Mouse (Mus musculus): ENCODE data around the gene Adora2b. TPM values are rescaled to one million over a fixed set of nuclear protein-coding genes. Genes with fewer than 3 reads are reported as not detected.

Gene Adora2b
- polyA plus RNA-seq (2014; fragmentation: Nextera tagmentation; extraction: Ambion mirVana), result 0.64 and 0.99 TPM in 2 replicates

DNA sequence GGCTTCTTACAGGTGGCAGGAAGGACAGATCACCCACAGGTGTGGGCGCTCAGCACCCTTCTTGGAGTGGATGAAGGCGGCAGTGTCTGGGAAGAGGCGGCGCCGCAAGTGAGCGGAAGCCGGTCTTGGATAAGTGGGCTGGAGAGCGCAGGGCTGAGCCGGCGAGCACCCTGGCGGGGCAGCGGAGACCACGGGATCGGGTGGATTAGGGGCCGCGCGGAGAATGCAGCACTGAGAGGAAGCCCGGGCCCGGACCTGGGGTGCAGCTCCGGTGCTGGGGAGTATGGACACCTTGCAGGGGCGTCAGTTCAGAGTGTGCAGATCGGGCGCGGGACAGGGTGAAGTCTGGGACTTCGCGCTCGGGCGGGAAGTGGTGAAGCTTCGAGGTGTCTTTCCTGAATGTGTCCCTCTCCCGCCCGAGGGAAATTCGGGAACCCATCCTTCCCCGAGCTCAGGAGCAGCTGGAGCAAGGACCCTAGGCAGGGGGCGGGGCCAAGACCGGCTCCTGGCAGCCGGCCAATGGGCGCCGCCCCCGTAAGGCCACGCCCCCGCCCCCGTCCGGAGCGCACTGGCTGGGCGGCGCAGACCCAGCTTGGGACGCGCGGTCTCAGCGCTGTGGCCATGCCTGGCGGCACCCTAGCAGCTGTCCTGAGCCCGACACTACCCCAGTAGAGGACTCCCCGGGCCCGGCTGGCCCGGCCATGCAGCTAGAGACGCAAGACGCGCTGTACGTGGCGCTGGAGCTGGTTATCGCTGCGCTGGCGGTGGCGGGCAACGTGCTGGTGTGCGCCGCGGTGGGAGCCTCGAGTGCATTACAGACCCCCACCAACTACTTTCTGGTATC is at the start of gene Adora2b:
Gene Adora2b (plus strand): TSS at position 584 of the 844 bp plus-strand sequence.
- Histone ChIP-seq H3K36me3 (ENCODE audit: control insufficient read depth, insufficient read depth, low read length) (no peaks in the 10 kb centered on the region), H3K4me2 (peak within 1 kb of the TSS; percentile 100), H3K27me3 (replicated peaks; ENCODE audit: control insufficient read depth, insufficient read depth, low read length) (peaks cover 29% of the 10 kb centered on the region), H3K27ac (ENCODE audit: low read depth, low read length) (no peak within 1 kb of the TSS), H3K4me1 (replicated peaks; ENCODE audit: control insufficient read depth, insufficient read depth, low read length) (peaks cover 6% of the 10 kb centered on the region; the same call in 1 of the 2 replicates), H3K9me3 (ENCODE audit: control insufficient read depth, low read length) (no peaks in the 10 kb centered on the region), H3K4me3 (ENCODE audit: low read depth, low read length) (peak within 1 kb of the TSS; percentile 71), H3K9ac (ENCODE audit: low read depth, low read length) (peak within 1 kb of the TSS; percentile 52)
- WGBS, result under 1% methylated on average over 69 of the region's 69 CpGs
- ATAC-seq (replicated peaks; ENCODE audit: low FRiP score), result peak; percentile 90
- DNase-seq (ENCODE audit: low spot score), result peak; percentile 82

DNA sequence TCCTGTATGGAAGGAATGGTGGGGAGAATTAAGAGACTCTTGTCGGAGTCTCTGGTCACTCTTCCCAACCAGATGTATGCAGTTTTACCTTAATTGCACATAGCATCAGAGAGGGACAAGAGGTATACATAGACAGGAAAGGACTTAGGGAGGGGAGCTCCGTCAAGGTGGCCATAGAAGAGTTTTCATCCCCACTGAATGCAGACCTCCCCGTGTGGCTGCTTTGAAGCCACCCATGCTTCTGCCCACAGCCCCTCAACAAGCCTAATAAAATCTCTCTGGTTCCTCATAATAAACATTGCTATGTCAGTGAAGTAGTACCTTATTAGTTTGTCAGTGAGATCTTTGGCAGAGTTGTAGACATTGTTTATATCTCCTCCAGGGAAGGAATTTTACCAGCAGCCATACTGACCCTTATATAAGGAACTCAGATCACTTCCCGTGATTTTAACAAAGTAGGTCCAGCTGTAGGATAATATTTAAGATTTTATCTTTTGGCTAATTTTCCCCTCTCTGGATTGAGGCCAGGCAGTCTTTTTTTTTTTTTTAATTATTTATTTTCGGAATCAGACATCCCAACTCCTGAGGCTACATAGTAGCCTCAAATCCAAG is 47.8 kb upstream of the Adora2b start:
- Histone ChIP-seq H3K4me3 (ENCODE audit: low read depth, low read length) (no peak overlapping the region), H3K27me3 (replicated peaks; ENCODE audit: control insufficient read depth, insufficient read depth, low read length) (no peaks in the 10 kb centered on the region), H3K27ac (ENCODE audit: low read depth, low read length) (no peak overlapping the region), H3K4me1 (replicated peaks; ENCODE audit: control insufficient read depth, insufficient read depth, low read length) (no peaks in the 10 kb centered on the region), H3K36me3 (ENCODE audit: control insufficient read depth, insufficient read depth, low read length) (no peaks in the 10 kb centered on the region), H3K4me2 (no peak overlapping the region), H3K9ac (ENCODE audit: low read depth, low read length) (no peak overlapping the region), H3K9me3 (ENCODE audit: control insufficient read depth, low read length) (no peaks in the 10 kb centered on the region)
- WGBS, result 71% methylated on average over 5 of the region's 5 CpGs
- ATAC-seq (replicated peaks; ENCODE audit: low FRiP score) (no peak), DNase-seq (ENCODE audit: low spot score) (no peak)

DNA sequence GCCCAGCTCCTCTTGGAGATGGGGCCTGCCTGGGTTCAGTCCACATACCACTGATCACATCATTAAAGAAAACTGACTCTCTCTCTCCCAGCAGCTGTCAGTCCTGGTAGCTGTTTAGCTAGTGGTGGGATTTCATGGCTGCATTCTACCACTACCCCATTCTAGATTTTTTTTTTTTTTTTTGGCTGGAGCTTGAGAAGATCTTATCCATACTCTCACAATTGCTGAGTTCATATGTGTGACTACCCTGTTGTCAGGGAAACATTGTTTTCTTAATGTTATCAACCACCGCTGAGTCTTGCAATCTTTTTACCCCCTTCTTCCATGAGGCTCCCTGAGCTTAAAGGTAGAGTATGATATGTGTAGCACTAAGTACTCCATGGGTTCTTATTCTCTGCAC is 46.1 kb upstream of the Adora2b start:
- ATAC-seq (replicated peaks; ENCODE audit: low FRiP score) (no peak), DNase-seq (ENCODE audit: low spot score) (no peak)
- Histone ChIP-seq H3K27ac (ENCODE audit: low read depth, low read length) (no peak overlapping the region), H3K27me3 (replicated peaks; ENCODE audit: control insufficient read depth, insufficient read depth, low read length) (no peaks in the 10 kb centered on the region), H3K9me3 (ENCODE audit: control insufficient read depth, low read length) (no peaks in the 10 kb centered on the region), H3K9ac (ENCODE audit: low read depth, low read length) (no peak overlapping the region), H3K4me3 (ENCODE audit: low read depth, low read length) (no peak overlapping the region), H3K4me1 (replicated peaks; ENCODE audit: control insufficient read depth, insufficient read depth, low read length) (no peaks in the 10 kb centered on the region), H3K36me3 (ENCODE audit: control insufficient read depth, insufficient read depth, low read length) (no peaks in the 10 kb centered on the region), H3K4me2 (no peak overlapping the region)
- WGBS, result 79% methylated on average over 1 of the region's 1 CpGs

DNA sequence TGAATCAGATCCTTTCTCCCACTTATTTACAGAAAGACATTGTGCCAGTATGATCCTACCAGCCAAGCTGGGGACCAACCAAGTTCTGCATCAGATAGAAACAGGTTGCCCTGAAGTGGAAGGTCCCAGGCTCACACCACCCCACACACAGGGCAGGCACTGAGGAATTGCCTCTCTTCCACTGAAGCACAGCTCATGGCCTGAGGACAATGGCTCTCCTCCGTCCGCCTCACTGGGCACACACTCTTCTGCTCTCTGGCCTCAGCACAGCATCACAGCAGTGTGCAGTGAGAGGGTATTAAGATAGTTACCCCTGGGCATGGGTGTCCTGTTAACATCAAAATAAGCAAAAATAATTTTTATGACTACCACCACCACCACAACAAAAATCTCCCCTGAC is 39.7 kb upstream of the Adora2b start:
- H3K9ac ChIP-seq (ENCODE audit: low read depth, low read length), result no peak overlapping the region
- no peaks in the 10 kb centered on the region for H3K4me1 ChIP-seq (replicated peaks; ENCODE audit: control insufficient read depth, insufficient read depth, low read length)
- H3K36me3 ChIP-seq (ENCODE audit: control insufficient read depth, insufficient read depth, low read length), result no peaks in the 10 kb centered on the region
- no peak overlapping the region for H3K4me2 ChIP-seq
- 98% methylated on average over 2 of the region's 2 CpGs for WGBS
- DNase-seq (ENCODE audit: low spot score) (no peak), ATAC-seq (replicated peaks; ENCODE audit: low FRiP score) (no peak)
- no peak overlapping the region for H3K27ac ChIP-seq (ENCODE audit: low read depth, low read length)
- H3K9me3 ChIP-seq (ENCODE audit: control insufficient read depth, low read length), result no peaks in the 10 kb centered on the region
- no peak overlapping the region for H3K4me3 ChIP-seq (ENCODE audit: low read depth, low read length)
- H3K27me3 ChIP-seq (replicated peaks; ENCODE audit: control insufficient read depth, insufficient read depth, low read length), result no peaks in the 10 kb centered on the region

DNA sequence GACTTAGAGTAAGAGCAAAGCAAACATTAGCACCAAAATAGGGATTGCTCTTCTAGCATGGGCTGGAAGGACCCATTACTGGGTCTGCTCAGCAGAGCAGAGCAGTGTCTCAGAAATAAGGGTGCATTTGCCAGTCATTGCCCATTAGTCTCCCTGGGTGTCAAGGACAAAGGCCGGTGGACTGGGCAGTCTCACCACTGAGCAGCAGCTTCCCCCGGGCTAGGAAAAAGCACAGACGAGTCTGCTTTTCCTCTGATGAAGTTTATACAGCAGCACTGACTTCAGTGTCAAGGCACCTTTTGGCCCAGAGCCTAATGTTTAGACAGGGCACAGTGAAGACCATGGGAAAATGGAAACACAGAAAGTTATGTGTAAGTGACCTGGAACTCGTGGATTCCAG is 38.9 kb upstream of the Adora2b start:
- H3K4me3 ChIP-seq (ENCODE audit: low read depth, low read length), result no peak overlapping the region
- ATAC-seq (replicated peaks; ENCODE audit: low FRiP score) (no peak), DNase-seq (ENCODE audit: low spot score) (no peak)
- no peak overlapping the region for H3K4me2 ChIP-seq
- H3K27me3 ChIP-seq (replicated peaks; ENCODE audit: control insufficient read depth, insufficient read depth, low read length), result no peaks in the 10 kb centered on the region
- no peak overlapping the region for H3K9ac ChIP-seq (ENCODE audit: low read depth, low read length)
- H3K27ac ChIP-seq (ENCODE audit: low read depth, low read length), result no peak overlapping the region
- no peaks in the 10 kb centered on the region for H3K36me3 ChIP-seq (ENCODE audit: control insufficient read depth, insufficient read depth, low read length)
- 79% methylated on average over 4 of the region's 4 CpGs for WGBS
- no peaks in the 10 kb centered on the region for H3K9me3 ChIP-seq (ENCODE audit: control insufficient read depth, low read length)
- no peaks in the 10 kb centered on the region for H3K4me1 ChIP-seq (replicated peaks; ENCODE audit: control insufficient read depth, insufficient read depth, low read length)

DNA sequence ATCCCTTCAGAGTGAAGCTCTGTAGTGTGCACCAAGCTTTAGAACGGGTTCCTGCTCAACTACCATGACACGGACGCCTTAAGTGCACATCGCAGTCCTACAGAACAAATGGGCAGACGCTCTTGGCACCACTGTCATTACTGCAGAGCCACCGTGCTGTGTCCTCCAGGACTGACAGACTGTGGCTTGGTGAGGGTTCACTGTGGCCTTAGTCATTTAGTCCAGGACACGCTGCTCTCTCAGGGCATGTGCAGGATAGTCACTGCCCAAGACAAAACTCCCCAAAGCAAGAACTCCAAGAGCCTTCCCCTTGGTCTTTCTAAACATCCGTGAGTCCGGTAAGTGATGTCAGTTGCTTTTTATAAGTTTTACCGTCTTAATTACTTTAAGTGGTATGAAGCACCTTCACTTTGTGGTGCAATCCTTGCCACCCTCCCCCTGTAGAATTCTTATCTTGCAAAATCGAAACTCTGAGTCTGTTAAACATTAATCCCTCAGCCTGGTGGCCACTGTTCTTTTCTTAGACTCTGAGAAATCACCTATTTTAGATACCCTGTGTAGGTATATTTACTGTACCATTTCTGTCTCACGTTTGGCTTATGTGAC is 35.3 kb upstream of the Adora2b start:
- no peak overlapping the region for H3K27ac ChIP-seq (ENCODE audit: low read depth, low read length)
- no peaks in the 10 kb centered on the region for H3K4me1 ChIP-seq (replicated peaks; ENCODE audit: control insufficient read depth, insufficient read depth, low read length)
- no peaks in the 10 kb centered on the region for H3K36me3 ChIP-seq (ENCODE audit: control insufficient read depth, insufficient read depth, low read length)
- H3K4me3 ChIP-seq (ENCODE audit: low read depth, low read length), result no peak overlapping the region
- H3K9ac ChIP-seq (ENCODE audit: low read depth, low read length), result no peak overlapping the region
- no peaks in the 10 kb centered on the region for H3K27me3 ChIP-seq (replicated peaks; ENCODE audit: control insufficient read depth, insufficient read depth, low read length)
- H3K4me2 ChIP-seq, result no peak overlapping the region
- no peak for ATAC-seq (replicated peaks; ENCODE audit: low FRiP score)
- WGBS, result 81% methylated on average over 12 of the region's 12 CpGs
- no peaks in the 10 kb centered on the region for H3K9me3 ChIP-seq (ENCODE audit: control insufficient read depth, low read length)
- DNase-seq (ENCODE audit: low spot score), result no peak

DNA sequence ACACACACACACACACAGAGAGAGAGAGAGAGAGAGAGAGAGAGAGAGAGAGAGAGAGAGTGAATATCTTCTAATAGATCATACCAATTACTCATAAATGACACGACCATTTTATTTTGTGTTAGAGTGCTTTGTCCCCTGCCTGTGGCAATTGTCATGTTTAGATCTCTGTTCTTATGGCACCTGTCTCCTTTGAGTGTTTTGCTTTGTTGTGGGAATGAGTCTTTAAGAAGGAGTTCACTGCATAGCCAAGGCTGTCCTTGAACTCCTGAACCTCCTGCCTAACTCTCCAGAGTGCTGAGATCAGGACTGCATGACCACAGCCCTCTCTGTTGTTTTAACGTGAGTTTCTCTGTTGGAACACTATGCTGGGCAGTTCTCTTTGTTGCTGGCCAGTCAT is 33.7 kb upstream of the Adora2b start:
- no peak overlapping the region for H3K4me2 ChIP-seq
- no peaks in the 10 kb centered on the region for H3K36me3 ChIP-seq (ENCODE audit: control insufficient read depth, insufficient read depth, low read length)
- ATAC-seq (replicated peaks; ENCODE audit: low FRiP score) (no peak), DNase-seq (ENCODE audit: low spot score) (no peak)
- no peaks in the 10 kb centered on the region for H3K4me1 ChIP-seq (replicated peaks; ENCODE audit: control insufficient read depth, insufficient read depth, low read length)
- no peak overlapping the region for H3K9ac ChIP-seq (ENCODE audit: low read depth, low read length)
- WGBS, result 69% methylated on average over 2 of the region's 2 CpGs
- no peak overlapping the region for H3K4me3 ChIP-seq (ENCODE audit: low read depth, low read length)
- H3K27ac ChIP-seq (ENCODE audit: low read depth, low read length), result no peak overlapping the region
- H3K27me3 ChIP-seq (replicated peaks; ENCODE audit: control insufficient read depth, insufficient read depth, low read length), result no peaks in the 10 kb centered on the region
- H3K9me3 ChIP-seq (ENCODE audit: control insufficient read depth, low read length), result no peaks in the 10 kb centered on the region

DNA sequence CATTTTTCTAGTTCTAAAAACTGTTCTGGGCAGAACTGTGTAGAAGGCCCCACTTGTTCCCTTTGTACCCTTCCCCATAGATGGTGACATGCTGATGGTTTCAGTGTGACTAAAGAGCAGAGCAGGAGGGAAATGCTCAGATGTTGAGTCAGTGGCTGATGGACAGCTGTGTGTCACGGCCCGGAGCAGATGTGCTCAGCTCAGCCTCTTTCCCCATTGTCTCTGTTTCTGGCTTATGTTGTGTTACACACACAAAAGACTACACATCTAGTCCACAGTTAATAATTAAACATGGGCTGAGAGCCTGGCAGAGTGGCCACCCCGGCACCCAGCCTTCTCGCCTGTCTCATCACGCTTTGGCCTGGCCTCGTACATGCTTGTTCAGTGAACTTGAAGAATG is 31.0 kb upstream of the Adora2b start:
- 78% methylated on average over 6 of the region's 6 CpGs for WGBS
- H3K4me2 ChIP-seq, result no peak overlapping the region
- no peak overlapping the region for H3K4me3 ChIP-seq (ENCODE audit: low read depth, low read length)
- no peaks in the 10 kb centered on the region for H3K36me3 ChIP-seq (ENCODE audit: control insufficient read depth, insufficient read depth, low read length)
- no peaks in the 10 kb centered on the region for H3K9me3 ChIP-seq (ENCODE audit: control insufficient read depth, low read length)
- no peaks in the 10 kb centered on the region for H3K27me3 ChIP-seq (replicated peaks; ENCODE audit: control insufficient read depth, insufficient read depth, low read length)
- no peak overlapping the region for H3K9ac ChIP-seq (ENCODE audit: low read depth, low read length)
- no peak for DNase-seq (ENCODE audit: low spot score)
- no peaks in the 10 kb centered on the region for H3K4me1 ChIP-seq (replicated peaks; ENCODE audit: control insufficient read depth, insufficient read depth, low read length)
- ATAC-seq (replicated peaks; ENCODE audit: low FRiP score), result no peak
- H3K27ac ChIP-seq (ENCODE audit: low read depth, low read length), result no peak overlapping the region

Data from liver, embryonic 11.5 days (tissue).